Mouse (Mus musculus) cerebellum, adult 9-10 months (tissue): ENCODE data around the gene Olfr494.

Source experiments
- DNase-seq: peaks from one replicate; pipeline ENCODE4 v3.0.0; 2022

Gene Olfr494

GRCm38 (mm10) chr7:108365035-108365434, at the start of gene Olfr494:
Olfr494 (plus strand) TSS chr7:108365335.
- DNase-seq = no peak

- no peak for DNase-seq
Measured at GRCm38 (mm10) chr7:108323574-108323973, 41.6 kb upstream of the Olfr494 start, which contains the start of gene Olfr492. Olfr492 (minus strand) TSS chr7:108323674.

GRCm38 (mm10) chr7:108346879-108347278, 18.3 kb upstream of the Olfr494 start, which contains the start of gene Olfr493:
Olfr493 (minus strand) TSS chr7:108346979.
- no peak for DNase-seq

- no peak for DNase-seq
Measured at GRCm38 (mm10) chr7:108392867-108393266, 27.7 kb downstream of the Olfr494 start, which contains the start of gene Olfr495. Olfr495 (plus strand) TSS chr7:108393167.
